Mouse (Mus musculus): ENCODE measurements at regions not wholly inside any gene's neighbourhood (a gene's known extent, or its start where the extent isn't known, plus 50 kb on each side); places are given as distances from the start of the nearest gene placed in this dataset.

DNA sequence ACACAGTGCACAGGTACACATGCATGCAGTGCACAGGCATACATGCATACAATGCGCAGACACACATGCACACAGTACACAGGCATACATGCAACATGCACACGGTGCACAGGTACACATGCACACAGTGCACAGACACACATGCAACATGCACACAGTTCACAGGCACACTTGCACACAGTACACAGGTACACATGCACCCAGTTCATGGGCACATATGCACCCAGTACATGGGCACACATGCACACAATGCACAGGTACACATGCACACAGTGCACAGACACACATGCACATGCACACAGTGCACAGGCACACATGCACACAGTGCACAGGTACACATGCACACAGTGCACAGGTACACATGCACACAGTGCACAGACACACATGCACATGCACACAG is 402.7 kb upstream of the Kcnab2 start:
- Histone ChIP-seq H3K9ac (ENCODE audit: low read depth, low read length) (no peak overlapping the region), H3K27ac (ENCODE audit: low read depth, low read length) (no peak overlapping the region), H3K27me3 (replicated peaks; ENCODE audit: control insufficient read depth, insufficient read depth, low read length) (no peaks in the 10 kb centered on the region), H3K4me3 (ENCODE audit: low read depth, low read length) (no peak overlapping the region), H3K9me3 (ENCODE audit: control insufficient read depth, low read length) (no peaks in the 10 kb centered on the region), H3K36me3 (ENCODE audit: control insufficient read depth, insufficient read depth, low read length) (no peaks in the 10 kb centered on the region), H3K4me2 (no peak overlapping the region), H3K4me1 (replicated peaks; ENCODE audit: control insufficient read depth, insufficient read depth, low read length) (no peaks in the 10 kb centered on the region)
- no peak for DNase-seq (ENCODE audit: low spot score)
- ATAC-seq (replicated peaks; ENCODE audit: low FRiP score) = no peak
- 95% methylated on average over 2 of the region's 2 CpGs for WGBS

DNA sequence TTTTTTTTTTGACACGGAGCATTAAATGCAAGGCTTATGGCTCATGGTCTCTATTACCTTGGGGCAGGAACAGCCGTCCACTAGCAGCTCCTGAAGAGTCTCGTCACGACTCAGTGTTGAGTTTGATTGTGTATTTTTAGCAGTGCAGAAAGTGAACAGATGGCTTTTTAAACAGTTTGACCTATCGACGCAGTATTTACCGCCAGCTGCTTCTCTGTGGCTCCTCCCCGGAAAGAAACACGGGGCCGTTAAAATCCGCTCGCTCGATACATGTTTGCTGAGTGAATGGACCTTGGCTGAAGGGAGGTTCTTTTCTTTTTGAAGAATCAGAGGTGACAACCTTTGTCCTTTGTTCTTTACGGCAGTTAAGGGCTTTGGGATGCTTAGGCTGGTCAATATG is 401.3 kb upstream of the Kcnab2 start:
- 73% methylated on average over 14 of the region's 14 CpGs for WGBS
- Histone ChIP-seq H3K27ac (ENCODE audit: low read depth, low read length) (no peak overlapping the region), H3K4me3 (ENCODE audit: low read depth, low read length) (no peak overlapping the region), H3K4me2 (no peak overlapping the region), H3K36me3 (ENCODE audit: control insufficient read depth, insufficient read depth, low read length) (no peaks in the 10 kb centered on the region), H3K27me3 (replicated peaks; ENCODE audit: control insufficient read depth, insufficient read depth, low read length) (no peaks in the 10 kb centered on the region), H3K9ac (ENCODE audit: low read depth, low read length) (no peak overlapping the region), H3K9me3 (ENCODE audit: control insufficient read depth, low read length) (no peaks in the 10 kb centered on the region), H3K4me1 (replicated peaks; ENCODE audit: control insufficient read depth, insufficient read depth, low read length) (no peaks in the 10 kb centered on the region)
- DNase-seq (ENCODE audit: low spot score) (no peak), ATAC-seq (replicated peaks; ENCODE audit: low FRiP score) (no peak)

DNA sequence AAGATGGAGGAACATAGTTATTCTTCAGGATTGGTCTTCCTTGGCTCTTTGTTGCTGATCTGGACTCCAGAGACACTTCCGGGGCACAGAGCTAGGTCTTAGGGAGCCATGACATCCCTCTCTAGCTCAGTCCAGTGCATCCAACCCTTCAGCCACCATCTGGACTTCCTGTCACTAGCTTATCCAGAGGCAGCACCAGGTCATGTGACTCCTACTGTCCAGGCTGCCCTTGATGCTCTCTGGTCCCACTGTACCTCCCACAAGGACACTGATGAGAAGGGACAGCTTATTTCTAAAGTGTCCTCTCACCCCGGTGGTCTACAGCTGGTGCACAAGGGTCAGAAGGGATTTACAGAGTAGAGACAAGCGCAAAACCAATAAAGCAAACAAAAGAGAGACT is 400.7 kb upstream of the Kcnab2 start:
- 72% methylated on average over 3 of the region's 3 CpGs for WGBS
- DNase-seq (ENCODE audit: low spot score) = no peak
- 0 out of 2 replicates have a peak, but pooled peaks have one; percentile 34 for ATAC-seq (replicated peaks; ENCODE audit: low FRiP score)
- Histone ChIP-seq H3K9me3 (ENCODE audit: control insufficient read depth, low read length) (no peaks in the 10 kb centered on the region), H3K27ac (ENCODE audit: low read depth, low read length) (no peak overlapping the region), H3K9ac (ENCODE audit: low read depth, low read length) (no peak overlapping the region), H3K27me3 (replicated peaks; ENCODE audit: control insufficient read depth, insufficient read depth, low read length) (no peaks in the 10 kb centered on the region), H3K4me2 (no peak overlapping the region), H3K4me1 (replicated peaks; ENCODE audit: control insufficient read depth, insufficient read depth, low read length) (no peaks in the 10 kb centered on the region), H3K4me3 (ENCODE audit: low read depth, low read length) (no peak overlapping the region), H3K36me3 (ENCODE audit: control insufficient read depth, insufficient read depth, low read length) (no peaks in the 10 kb centered on the region)

DNA sequence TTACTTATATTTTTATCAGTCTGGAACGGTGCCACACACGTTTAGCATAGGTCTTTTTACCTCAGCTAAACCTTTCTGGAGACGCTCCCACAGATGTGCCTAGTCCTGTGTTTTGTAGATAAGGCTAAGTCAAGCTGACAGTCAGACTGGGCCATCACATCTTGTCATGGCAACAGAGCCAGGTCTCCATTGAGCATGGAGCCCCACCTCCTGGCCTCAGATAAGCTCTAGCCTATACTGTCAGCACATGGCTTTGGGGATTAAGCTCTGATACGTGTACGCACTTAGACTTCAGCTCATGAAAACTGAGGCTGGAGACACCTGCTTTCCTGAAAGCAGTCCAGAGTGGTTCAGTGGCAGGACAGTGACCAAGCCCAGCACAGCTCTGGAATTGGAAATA is 392.4 kb upstream of the Kcnab2 start:
- Histone ChIP-seq H3K4me3 (ENCODE audit: low read depth, low read length) (no peak overlapping the region), H3K27me3 (replicated peaks; ENCODE audit: control insufficient read depth, insufficient read depth, low read length) (no peaks in the 10 kb centered on the region), H3K9me3 (ENCODE audit: control insufficient read depth, low read length) (0 out of 2 replicates have a peak, but pooled peaks cover 3% of the 10 kb centered on the region), H3K27ac (ENCODE audit: low read depth, low read length) (no peak overlapping the region), H3K4me2 (no peak overlapping the region), H3K9ac (ENCODE audit: low read depth, low read length) (no peak overlapping the region), H3K4me1 (replicated peaks; ENCODE audit: control insufficient read depth, insufficient read depth, low read length) (no peaks in the 10 kb centered on the region), H3K36me3 (ENCODE audit: control insufficient read depth, insufficient read depth, low read length) (no peaks in the 10 kb centered on the region)
- DNase-seq (ENCODE audit: low spot score) = no peak
- peak; percentile 80 for ATAC-seq (replicated peaks; ENCODE audit: low FRiP score)
- WGBS = 68% methylated on average over 5 of the region's 5 CpGs

DNA sequence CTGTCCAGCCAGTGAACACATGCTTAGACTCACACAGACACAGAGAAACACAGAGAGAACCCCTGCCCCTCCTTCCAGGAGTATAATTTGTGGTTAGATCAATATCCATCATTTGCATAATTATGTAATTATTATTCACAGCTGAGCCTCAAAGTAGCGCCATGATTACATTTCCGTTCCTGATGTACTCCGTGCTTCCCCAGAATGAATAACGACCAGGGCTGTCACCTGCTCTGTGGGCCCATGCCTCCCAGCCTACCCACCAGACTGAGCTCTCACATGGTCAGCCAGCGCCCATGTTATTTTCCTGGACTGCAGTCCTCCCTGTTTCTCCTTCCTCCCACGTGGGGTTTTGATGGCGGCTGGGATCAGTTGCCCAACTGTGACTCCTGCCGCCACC is 388.2 kb upstream of the Kcnab2 start:
- H3K4me2 ChIP-seq = no peak overlapping the region
- H3K4me3 ChIP-seq (ENCODE audit: low read depth, low read length) = no peak overlapping the region
- 89% methylated on average over 8 of the region's 8 CpGs for WGBS
- H3K4me1 ChIP-seq (replicated peaks; ENCODE audit: control insufficient read depth, insufficient read depth, low read length) = no peaks in the 10 kb centered on the region
- no peaks in the 10 kb centered on the region for H3K36me3 ChIP-seq (ENCODE audit: control insufficient read depth, insufficient read depth, low read length)
- no peak overlapping the region for H3K9ac ChIP-seq (ENCODE audit: low read depth, low read length)
- H3K27ac ChIP-seq (ENCODE audit: low read depth, low read length) = no peak overlapping the region
- DNase-seq (ENCODE audit: low spot score) (no peak), ATAC-seq (replicated peaks; ENCODE audit: low FRiP score) (no peak)
- 0 out of 2 replicates have a peak, but pooled peaks cover 3% of the 10 kb centered on the region for H3K9me3 ChIP-seq (ENCODE audit: control insufficient read depth, low read length)
- H3K27me3 ChIP-seq (replicated peaks; ENCODE audit: control insufficient read depth, insufficient read depth, low read length) = no peaks in the 10 kb centered on the region

DNA sequence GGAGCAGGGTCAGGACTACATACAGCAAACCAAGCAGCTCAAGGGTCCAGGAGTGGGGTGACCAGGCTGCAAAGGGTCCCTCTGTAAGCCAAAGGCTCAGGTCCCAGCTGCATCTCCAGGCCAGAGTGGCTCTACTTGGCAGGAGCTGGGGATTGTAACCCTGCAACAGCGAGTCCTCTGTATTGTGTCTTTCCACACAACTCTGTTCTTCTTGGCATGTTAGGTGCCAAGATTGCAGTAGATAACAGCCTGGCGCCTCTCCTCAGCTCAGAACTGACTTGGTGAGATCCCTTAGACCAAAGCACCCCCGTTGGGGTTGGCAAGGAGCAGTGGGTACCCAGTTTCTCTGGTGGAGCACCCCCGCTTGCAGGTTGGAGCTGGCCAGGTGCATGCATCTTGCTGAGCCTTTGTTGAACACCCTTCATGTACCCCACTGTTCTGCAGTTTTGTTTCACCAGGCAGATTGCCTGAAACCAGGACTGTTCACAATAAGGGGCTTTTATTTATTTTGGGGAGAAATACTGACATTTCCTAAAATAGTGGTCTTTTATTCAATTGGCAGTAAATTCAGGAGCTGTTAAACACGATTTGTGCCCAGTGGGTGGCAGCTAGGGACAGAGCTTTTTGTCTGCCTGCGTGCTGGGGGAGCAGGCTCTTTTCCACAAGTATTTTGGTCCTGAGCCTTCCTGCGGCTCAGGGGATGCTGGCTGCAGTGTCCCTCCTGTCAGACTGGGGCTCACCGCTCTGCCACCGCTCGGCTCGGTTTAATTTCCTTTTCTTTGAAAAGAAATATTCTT is 385.3 kb upstream of the Kcnab2 start:
- no peaks in the 10 kb centered on the region for H3K4me1 ChIP-seq (replicated peaks; ENCODE audit: control insufficient read depth, insufficient read depth, low read length)
- H3K27me3 ChIP-seq (replicated peaks; ENCODE audit: control insufficient read depth, insufficient read depth, low read length) = no peaks in the 10 kb centered on the region
- ATAC-seq (replicated peaks; ENCODE audit: low FRiP score) (no peak), DNase-seq (ENCODE audit: low spot score) (no peak)
- no peaks in the 10 kb centered on the region for H3K36me3 ChIP-seq (ENCODE audit: control insufficient read depth, insufficient read depth, low read length)
- H3K4me3 ChIP-seq (ENCODE audit: low read depth, low read length) = no peak overlapping the region
- H3K4me2 ChIP-seq = no peak overlapping the region
- 71% methylated on average over 11 of the region's 11 CpGs for WGBS
- no peak overlapping the region for H3K9ac ChIP-seq (ENCODE audit: low read depth, low read length)
- H3K27ac ChIP-seq (ENCODE audit: low read depth, low read length) = no peak overlapping the region
- H3K9me3 ChIP-seq (ENCODE audit: control insufficient read depth, low read length) = 0 out of 2 replicates have a peak, but pooled peaks cover 3% of the 10 kb centered on the region

DNA sequence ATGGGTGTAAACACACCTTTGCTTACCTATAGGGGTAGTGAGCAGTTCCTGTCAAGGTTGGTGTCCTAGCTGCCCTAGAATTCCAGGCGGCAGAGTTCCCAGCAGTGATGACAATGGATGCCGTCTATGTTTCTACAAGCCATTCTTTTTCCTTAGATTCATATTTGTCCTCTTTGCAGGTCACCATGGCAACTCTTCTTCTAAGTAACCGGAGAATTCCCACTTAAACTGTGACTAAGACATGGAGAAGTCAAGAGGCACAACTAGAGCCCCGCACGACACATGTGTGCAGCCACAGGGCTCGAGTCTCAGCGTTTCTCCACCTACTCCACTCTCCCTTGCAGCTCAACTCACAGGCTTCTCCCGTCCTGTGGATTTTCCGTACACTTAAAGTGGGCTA is 381.5 kb upstream of the Kcnab2 start:
- no peak overlapping the region for H3K9ac ChIP-seq (ENCODE audit: low read depth, low read length)
- ATAC-seq (replicated peaks; ENCODE audit: low FRiP score) (no peak), DNase-seq (ENCODE audit: low spot score) (no peak)
- H3K4me2 ChIP-seq = no peak overlapping the region
- no peaks in the 10 kb centered on the region for H3K9me3 ChIP-seq (ENCODE audit: control insufficient read depth, low read length)
- no peaks in the 10 kb centered on the region for H3K4me1 ChIP-seq (replicated peaks; ENCODE audit: control insufficient read depth, insufficient read depth, low read length)
- H3K4me3 ChIP-seq (ENCODE audit: low read depth, low read length) = no peak overlapping the region
- no peaks in the 10 kb centered on the region for H3K36me3 ChIP-seq (ENCODE audit: control insufficient read depth, insufficient read depth, low read length)
- no peak overlapping the region for H3K27ac ChIP-seq (ENCODE audit: low read depth, low read length)
- no peaks in the 10 kb centered on the region for H3K27me3 ChIP-seq (replicated peaks; ENCODE audit: control insufficient read depth, insufficient read depth, low read length)
- 85% methylated on average over 9 of the region's 9 CpGs for WGBS

DNA sequence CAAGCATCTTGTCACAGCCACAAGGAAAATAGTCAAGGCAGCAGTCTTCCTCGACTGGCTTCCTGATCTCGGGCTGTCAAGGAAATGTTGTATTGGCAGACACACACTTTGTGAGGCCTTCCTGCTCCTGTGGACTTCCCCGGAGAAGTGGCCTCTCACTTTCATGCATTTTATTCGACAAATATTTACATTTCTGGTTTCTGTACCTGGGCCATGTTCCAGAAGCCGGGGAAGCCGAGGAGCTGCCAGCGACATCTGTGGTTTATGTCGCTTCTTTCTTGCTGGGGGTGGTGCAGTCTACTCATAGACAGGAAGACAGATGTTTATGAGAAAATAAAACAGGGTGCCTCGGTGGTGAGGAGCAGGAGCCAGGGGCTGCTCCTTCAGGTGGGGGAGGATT is 372.5 kb upstream of the Kcnab2 start:
- 61% methylated on average over 9 of the region's 9 CpGs for WGBS
- Histone ChIP-seq H3K27me3 (replicated peaks; ENCODE audit: control insufficient read depth, insufficient read depth, low read length) (no peaks in the 10 kb centered on the region), H3K9ac (ENCODE audit: low read depth, low read length) (no peak overlapping the region), H3K27ac (ENCODE audit: low read depth, low read length) (no peak overlapping the region), H3K4me2 (no peak overlapping the region), H3K36me3 (ENCODE audit: control insufficient read depth, insufficient read depth, low read length) (no peaks in the 10 kb centered on the region), H3K4me1 (replicated peaks; ENCODE audit: control insufficient read depth, insufficient read depth, low read length) (no peaks in the 10 kb centered on the region), H3K4me3 (ENCODE audit: low read depth, low read length) (no peak overlapping the region), H3K9me3 (ENCODE audit: control insufficient read depth, low read length) (no peaks in the 10 kb centered on the region)
- DNase-seq (ENCODE audit: low spot score) (no peak), ATAC-seq (replicated peaks; ENCODE audit: low FRiP score) (no peak)

DNA sequence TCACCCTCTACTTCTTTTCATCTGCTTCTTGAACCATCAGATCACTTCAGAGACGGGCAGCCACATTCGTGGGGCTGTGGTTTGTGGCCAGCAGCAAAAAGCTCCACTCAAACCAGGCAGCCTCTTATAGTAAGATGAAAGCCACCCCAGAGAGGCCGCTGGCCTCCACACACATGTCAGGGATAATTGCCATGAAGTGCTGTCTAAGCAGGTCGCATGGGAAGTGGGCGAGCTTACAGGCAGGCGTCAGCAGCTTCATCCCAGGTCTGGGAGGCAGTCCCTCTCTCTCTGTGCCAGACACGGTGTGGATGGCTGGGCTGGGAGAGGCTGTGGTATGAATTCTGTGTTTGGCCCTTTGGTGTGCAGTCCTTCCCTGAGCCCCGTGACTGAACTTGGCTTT is 358.4 kb upstream of the Kcnab2 start:
- Histone ChIP-seq H3K27ac (ENCODE audit: low read depth, low read length) (no peak overlapping the region), H3K9me3 (ENCODE audit: control insufficient read depth, low read length) (peaks cover under 1% of the 10 kb centered on the region; the same call in 1 of the 2 replicates), H3K36me3 (ENCODE audit: control insufficient read depth, insufficient read depth, low read length) (no peaks in the 10 kb centered on the region), H3K4me3 (ENCODE audit: low read depth, low read length) (no peak overlapping the region), H3K9ac (ENCODE audit: low read depth, low read length) (no peak overlapping the region), H3K4me1 (replicated peaks; ENCODE audit: control insufficient read depth, insufficient read depth, low read length) (no peaks in the 10 kb centered on the region), H3K4me2 (no peak overlapping the region), H3K27me3 (replicated peaks; ENCODE audit: control insufficient read depth, insufficient read depth, low read length) (no peaks in the 10 kb centered on the region)
- 74% methylated on average over 8 of the region's 8 CpGs for WGBS
- no peak for ATAC-seq (replicated peaks; ENCODE audit: low FRiP score)
- no peak for DNase-seq (ENCODE audit: low spot score)
